Mouse (Mus musculus) embryo, embryonic 10 days (tissue): ENCODE measurements around the gene Aplp1.

Experiments
- DNase-seq: peaks from one replicate; pipeline ENCODE4 v3.0.0-alpha.2; 2015; ENCODE audit warnings: low spot score

The Aplp1 gene

DNA sequence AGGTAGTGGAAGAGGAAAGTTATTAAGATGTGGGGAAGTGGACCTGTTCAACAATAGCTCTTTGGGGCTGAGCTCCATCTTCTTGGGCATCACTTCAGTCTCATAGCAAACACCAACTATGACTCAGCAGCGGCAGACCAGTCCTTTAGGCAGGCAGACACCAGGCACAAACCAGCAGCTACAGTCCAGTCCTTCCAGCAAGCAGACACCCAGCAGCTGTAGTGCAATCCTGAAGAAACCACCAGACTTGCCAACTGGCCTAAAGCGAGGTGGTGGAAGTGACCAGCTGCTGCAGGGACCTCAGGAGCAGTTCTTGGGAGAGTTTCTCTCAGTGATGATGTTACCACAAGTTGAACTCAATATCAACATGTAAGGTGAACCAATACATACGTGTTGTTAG is 36.7 kb downstream of the Aplp1 start:
- DNase-seq = no peak

- no peak for DNase-seq
Observed at GRCm38 (mm10) chr7:30402343-30402742, 43.0 kb downstream of the Aplp1 start.

DNA sequence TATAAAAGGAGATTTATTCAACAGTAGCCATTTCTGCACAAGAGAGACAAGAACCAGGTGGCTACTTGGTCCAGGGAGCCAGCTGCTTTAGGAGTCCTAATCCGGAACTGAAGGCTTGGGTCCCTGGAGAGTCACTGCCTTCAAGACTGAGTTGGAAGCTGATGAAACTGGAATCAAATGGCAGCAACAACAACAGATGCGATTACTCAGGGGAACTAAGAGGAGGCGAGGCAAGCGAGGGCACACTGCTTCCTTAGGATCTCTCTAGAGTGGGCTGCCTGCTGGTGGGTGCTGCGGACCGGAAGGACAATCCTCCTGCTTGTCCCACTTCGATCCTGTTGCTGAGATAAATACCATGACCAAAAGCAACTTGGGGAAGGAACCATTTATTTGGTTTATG is 45.7 kb downstream of the Aplp1 start:
- peak; percentile 11 for DNase-seq

DNA sequence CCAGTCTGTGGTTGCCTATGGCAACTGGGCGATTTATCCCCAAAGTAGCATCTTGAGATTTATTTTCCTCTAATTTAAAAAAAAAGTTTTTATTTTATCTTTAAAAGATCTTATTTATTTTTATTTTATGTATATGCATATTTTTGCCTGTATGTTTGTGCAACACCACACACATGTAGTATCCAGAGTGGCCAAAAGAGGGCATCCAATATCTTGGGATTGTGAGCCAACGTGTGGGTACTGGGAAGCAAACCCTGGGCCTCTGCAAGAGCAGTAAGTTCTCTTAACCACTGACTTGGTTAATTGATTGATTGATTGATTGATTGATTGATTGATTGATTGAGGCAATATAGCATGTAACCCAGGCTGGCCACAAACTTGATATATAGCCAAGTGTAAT is 50.5 kb downstream of the Aplp1 start:
- DNase-seq = peak; percentile 28

DNA sequence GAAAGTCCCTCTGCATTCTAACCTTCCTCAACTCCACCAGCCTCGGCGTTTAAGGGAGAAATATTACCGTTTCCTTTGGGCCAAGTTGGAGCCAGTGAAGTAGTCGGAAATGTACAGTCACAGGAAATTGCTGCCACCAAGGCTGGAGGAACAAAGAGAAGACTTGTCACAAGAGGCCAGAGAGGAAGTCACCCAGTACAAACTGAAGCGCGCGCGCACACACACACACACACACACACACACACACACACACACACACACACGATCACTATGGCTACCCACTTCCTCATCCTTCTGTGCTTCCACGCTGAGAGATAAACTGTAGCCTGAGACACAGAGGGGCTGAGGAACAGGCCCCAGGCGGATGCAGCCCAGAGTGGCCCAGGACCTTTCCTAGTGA is 51.0 kb downstream of the Aplp1 start:
- peak; percentile 41 for DNase-seq

DNA sequence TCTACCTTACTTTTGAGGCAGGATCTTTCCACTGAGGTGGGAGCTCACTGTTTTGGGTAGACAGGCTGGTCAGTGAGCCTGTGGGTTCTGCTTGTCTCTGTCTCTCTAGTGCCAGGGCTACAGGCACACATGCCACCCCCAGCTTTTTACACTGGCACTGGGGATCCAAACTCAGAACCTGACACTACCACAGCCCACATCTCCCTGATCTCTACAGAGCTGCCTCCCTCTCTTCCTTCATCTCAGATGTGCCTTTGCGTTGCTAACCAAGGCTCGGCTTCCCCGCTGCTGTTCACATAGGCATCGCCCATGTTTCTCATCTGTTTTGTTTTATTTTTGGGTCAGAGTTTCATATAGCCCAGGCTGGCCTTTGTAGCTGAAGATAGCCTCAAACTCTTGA is 51.7 kb downstream of the Aplp1 start:
- DNase-seq = no peak

DNA sequence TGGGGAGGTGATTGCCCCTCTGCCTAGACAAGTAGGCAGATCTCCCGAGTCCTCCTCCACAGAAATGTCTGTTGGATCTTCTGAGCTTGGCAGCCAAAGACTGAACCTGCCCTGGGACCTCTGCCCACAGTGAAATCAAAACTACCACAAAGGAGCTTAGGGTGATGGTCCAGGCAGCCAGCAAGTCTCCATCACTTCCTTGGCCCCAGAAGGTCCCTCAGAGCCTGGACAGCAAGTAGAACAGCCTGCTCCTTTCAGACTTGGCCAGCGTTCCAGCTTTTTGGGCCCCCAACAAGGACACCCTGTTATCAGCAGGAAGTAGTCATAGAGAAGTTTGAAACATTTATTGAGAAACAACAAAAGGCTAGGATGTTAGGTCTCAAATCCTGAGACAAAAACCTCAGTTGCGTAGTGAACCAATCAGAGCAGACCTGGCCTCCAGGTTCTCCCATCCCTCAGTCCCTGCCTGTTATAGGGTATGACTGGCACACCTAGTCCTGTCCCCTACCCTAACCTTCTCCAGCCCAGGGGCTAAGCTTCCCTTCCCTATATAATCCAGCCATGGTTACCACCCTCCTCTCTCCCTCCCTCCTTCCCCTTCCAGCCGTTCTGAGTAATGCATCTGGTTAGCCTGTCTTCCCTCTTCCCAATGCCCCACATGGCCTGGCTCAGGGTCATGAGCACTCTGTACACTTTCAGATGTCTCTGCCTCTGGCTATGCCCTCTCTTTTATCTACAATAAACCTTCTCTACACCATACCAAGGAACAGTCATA is 52.4 kb downstream of the Aplp1 start:
- DNase-seq = no peak
